Mouse (Mus musculus): ENCODE data around the gene Birc7.

Gene Birc7

GRCm38 (mm10) chr2:180981133-180981532 lies 52.3 kb downstream of the Birc7 start:
- peak; percentile 61 to 66 for DNase-seq
